Mouse (Mus musculus) midbrain, postnatal 0 days (tissue): Measurements from ENCODE around the gene Mcm2. TPM values are rescaled to one million over a fixed set of nuclear protein-coding genes. Genes with fewer than 3 reads are reported as not detected.
A peak's percentile ranks its signal among the peaks of the same experiment; 100 is the strongest.

Experiments
- ATAC-seq: fragments of 200-750 bp; cut with Nextera tagmentation; 2 replicates; pipeline ENCODE4 v1.8.0; 2017; ENCODE audit warnings: moderate number of reproducible peaks, mild to moderate bottlenecking, moderate TSS enrichment, moderate library complexity; ENCODE audit not compliant: low FRiP score
- DNase-seq: peaks from one replicate; pipeline ENCODE4 v3.0.0-alpha.2; 2015; ENCODE audit warnings: low spot score
- H3K27ac ChIP-seq: fragments of 300-500 bp; sonication (generic); 2 replicates; pipeline ENCODE4 v1.5.1; 2014; ENCODE audit warnings: low read depth, mild to moderate bottlenecking, low read length, mixed read lengths
- H3K27me3 ChIP-seq: fragments of 300-500 bp; sonication (generic); 2 replicates; pipeline ENCODE4 v1.6.1; 2014; ENCODE audit warnings: low read length, control low read depth, mixed read lengths; ENCODE audit not compliant: insufficient read depth
- H3K36me3 ChIP-seq: fragments of 300-500 bp; sonication (generic); 2 replicates; pipeline ENCODE4 v1.6.1; 2014; ENCODE audit warnings: low read length, control low read depth, mixed read lengths; ENCODE audit not compliant: insufficient read depth
- H3K4me1 ChIP-seq: fragments of 300-500 bp; sonication (generic); 2 replicates; pipeline ENCODE4 v1.6.1; 2014; ENCODE audit warnings: mild to moderate bottlenecking, control low read depth, antibody characterized with exemption, low read length, mixed read lengths; ENCODE audit not compliant: insufficient read depth
- H3K4me2 ChIP-seq: fragments of 300-500 bp; sonication (generic); 2 replicates; pipeline ENCODE4 v1.6.1; 2014; ENCODE audit warnings: low read depth, mild to moderate bottlenecking, low read length, mixed read lengths; ENCODE audit not compliant: poor library complexity, severe bottlenecking
- H3K4me3 ChIP-seq: fragments of 300-500 bp; sonication (generic); 2 replicates; pipeline ENCODE4 v1.5.1; 2014; ENCODE audit warnings: low read depth, mild to moderate bottlenecking, low read length, moderate library complexity
- H3K9ac ChIP-seq: fragments of 300-500 bp; sonication (generic); replicated peaks from 2 replicates; pipeline ENCODE4 v1.6.1; 2014; ENCODE audit warnings: mild to moderate bottlenecking, low read length, moderate library complexity, mixed read lengths; ENCODE audit not compliant: poor library complexity, severe bottlenecking
- H3K9me3 ChIP-seq: fragments of 300-500 bp; sonication (generic); 2 replicates; pipeline ENCODE4 v1.6.1; 2016; ENCODE audit warnings: low read length, control low read depth
- CTCF ChIP-seq: IDR thresholded peaks from 2 replicates; pipeline ENCODE4 v1.5.1; 2016; ENCODE audit warnings: antibody characterized with exemption, mild to moderate bottlenecking
- WGBS: fragments of 180-500 bp; shearing (Covaris S2); extraction: QIAGEN DNeasy Blood & Tissue Kit; methylation state at CpG from one replicate; pipeline ENCODE4 v1.1.7; 2014; 5-methylcytosine and 5-hydroxymethylcytosine counted together
- polyA plus RNA-seq: library from polyadenylated mRNA; unstranded; fragments of >200 nt; fragmentation: Nextera tagmentation; extraction: Ambion mirVana; gene quantifications from 2 replicates; pipeline ENCODE4 v1.2.1, GENCODE M21; 2015
- total RNA-seq: library from RNA; depleted of rRNA; stranded (reverse); fragments of >200 nt; gene quantifications from 2 replicates; pipeline ENCODE4 v1.2.3, GENCODE M21; 2014

Mcm2 gene
- total and polyA plus RNA-seq, 2 experiments from 2014 or later: 7.6 to 16.2 TPM

DNA sequence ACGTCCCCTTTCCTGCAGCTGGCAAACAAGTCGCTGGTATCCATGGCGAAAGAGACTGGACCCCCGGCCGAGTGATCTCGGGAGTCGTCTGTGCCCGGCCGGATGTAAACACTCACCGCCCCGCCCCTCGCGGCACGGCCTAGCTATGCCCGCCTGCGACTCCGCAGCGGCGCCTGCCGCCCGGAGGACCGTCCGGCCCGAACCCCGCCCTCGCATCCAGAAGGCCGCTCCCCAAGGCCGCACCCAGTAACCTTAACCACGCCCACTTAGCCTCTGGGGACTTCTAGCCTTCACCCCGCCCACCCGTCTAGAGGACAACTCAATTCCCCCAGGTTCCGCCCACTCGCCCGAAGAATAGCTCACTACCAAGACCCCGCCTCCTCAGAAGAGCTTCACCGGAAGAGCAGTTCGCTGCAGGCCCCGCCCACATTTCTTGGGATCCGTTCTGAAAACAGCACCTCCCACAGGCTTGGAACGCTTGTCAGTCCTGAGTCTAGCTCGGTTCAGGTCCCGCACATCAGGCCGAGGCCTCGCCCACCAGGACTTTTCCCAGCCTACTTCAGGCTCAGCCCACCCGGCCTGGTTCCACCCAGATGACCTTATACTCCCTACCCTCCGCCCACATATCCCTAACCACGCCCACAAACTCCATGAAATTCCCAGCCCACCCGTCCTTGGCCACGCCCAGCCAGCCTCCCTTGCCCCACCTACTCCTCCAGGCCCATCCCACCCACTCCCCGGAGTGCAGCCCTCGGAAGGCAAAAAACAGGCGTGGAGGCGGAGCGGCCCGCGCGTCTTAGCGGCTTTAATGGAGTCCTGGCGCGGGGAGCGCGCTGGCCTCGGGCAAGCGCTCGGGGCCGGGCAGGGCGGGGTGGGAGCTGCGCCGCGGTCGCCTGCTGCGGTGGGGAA lies 56.5 kb downstream of the Mcm2 start, which contains the start of gene Abtb1:
Gene Abtb1, minus strand, starts transcription at position 204 of the 909 bp plus-strand sequence.
- Histone ChIP-seq H3K36me3 (peaks cover 51% of the 10 kb centered on the region), H3K9me3 (no peaks in the 10 kb centered on the region), H3K4me2 (peak within 1 kb of the TSS; percentile 89), H3K4me3 (peak within 1 kb of the TSS; percentile 73), H3K27ac (peak within 1 kb of the TSS; percentile 82), H3K27me3 (no peaks in the 10 kb centered on the region), H3K9ac (peak within 1 kb of the TSS; percentile 82), H3K4me1 (peaks cover 7% of the 10 kb centered on the region)
- under 1% methylated on average over 67 of the region's 72 CpGs for WGBS
- peak; percentile 66 for TF ChIP-seq CTCF
- peak; percentile 99 for DNase-seq
- ATAC-seq: peak; percentile 93

DNA sequence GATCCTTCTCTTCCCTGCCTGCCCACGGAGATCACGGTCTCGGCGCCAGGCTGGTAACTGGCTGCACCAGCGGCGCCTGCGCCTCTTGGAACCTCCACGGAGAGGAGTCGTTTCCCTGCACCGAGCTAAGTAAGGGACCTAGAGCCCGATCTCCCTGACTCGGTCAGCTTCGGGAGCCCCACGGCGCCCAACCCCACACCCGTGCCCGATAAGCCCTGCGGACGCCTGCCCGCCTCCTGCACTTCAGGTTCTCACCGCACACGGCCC lies 57.1 kb downstream of the Mcm2 start:
- Histone ChIP-seq H3K4me2 (peak overlapping the region; percentile 89), H3K27ac (peak overlapping the region; percentile 75), H3K36me3 (peaks cover 50% of the 10 kb centered on the region), H3K9ac (peak overlapping the region; percentile 82), H3K27me3 (no peaks in the 10 kb centered on the region), H3K4me3 (peak overlapping the region; percentile 73), H3K4me1 (peaks cover 7% of the 10 kb centered on the region), H3K9me3 (no peaks in the 10 kb centered on the region)
- 2% methylated on average over 22 of the region's 22 CpGs for WGBS
- ATAC-seq (no peak; the same call in 1 of the 2 replicates), DNase-seq (no peak)
- TF ChIP-seq CTCF: no peak

DNA sequence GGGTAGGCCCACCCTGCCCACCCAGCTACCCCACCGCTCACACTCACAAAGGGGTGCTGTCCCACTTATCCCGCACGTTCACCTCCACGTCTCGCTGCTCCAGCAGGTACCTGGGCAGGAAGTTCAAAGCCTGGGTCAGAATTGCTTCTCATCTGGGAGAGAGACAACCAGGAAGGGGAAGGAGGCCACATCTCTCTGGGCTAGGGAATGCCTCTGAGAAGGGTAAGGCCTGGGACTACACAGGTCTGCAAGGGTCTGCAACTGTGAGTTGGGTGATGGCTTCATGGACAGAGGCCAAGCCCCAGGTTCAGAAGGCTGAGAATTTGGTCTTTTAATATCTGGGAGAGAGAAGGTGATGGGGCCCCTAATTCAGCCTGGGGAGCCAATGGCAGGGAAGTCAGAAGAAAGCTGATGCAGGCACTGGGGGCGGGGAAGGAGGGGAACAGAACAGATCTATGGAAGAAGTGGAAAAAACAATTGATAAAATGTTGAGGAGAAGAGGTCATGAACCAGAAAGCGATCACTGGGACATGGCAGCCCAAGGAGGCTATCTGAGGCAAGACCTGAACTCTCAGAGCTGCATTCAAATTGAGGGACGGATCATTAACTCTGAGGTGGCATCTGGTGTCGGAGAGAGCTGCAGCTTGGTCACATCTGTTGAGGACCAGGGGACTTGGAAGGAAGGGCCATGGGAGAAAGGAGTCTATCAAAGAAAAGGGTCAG lies 57.6 kb downstream of the Mcm2 start:
- 51% methylated on average over 9 of the region's 9 CpGs for WGBS
- Histone ChIP-seq H3K4me1 (peaks cover 7% of the 10 kb centered on the region), H3K9ac (peak overlapping the region; percentile 82), H3K4me2 (peak overlapping the region; percentile 89), H3K27me3 (no peaks in the 10 kb centered on the region), H3K27ac (peak overlapping the region; percentile 75), H3K9me3 (no peaks in the 10 kb centered on the region), H3K4me3 (peak overlapping the region; percentile 73), H3K36me3 (peaks cover 51% of the 10 kb centered on the region)
- TF ChIP-seq CTCF: no peak
- no peak for ATAC-seq
- DNase-seq: no peak

DNA sequence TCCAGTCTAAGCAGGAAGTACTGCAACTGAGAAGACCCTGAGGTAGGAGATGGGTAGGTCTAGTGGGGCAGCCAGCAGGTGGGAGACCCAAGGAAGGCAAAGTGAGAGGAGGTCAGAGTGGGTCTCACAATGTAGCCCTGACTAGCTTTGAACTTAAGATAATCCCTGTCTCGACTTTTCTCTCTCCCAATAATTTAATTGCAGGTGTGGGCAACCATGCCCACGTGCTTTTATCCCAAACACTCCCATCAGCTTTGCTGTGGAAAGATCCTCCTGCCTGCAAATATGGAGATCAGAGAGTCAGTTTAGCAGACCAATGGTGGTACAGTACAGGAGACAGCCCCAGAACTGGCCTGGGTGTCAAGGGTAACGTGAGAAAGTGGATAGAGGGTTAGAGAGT lies 58.4 kb downstream of the Mcm2 start:
- Histone ChIP-seq H3K4me3 (no peak overlapping the region), H3K27ac (no peak overlapping the region), H3K4me2 (peak overlapping the region; percentile 89; the same call in 1 of the 2 replicates), H3K4me1 (peaks cover 7% of the 10 kb centered on the region), H3K27me3 (no peaks in the 10 kb centered on the region), H3K9me3 (no peaks in the 10 kb centered on the region), H3K9ac (0 out of 2 replicates have a peak overlapping the region, but pooled peaks have one; percentile 82), H3K36me3 (peaks cover 49% of the 10 kb centered on the region)
- TF ChIP-seq CTCF: no peak
- DNase-seq (no peak), ATAC-seq (no peak)
- WGBS: 70% methylated on average over 3 of the region's 3 CpGs

DNA sequence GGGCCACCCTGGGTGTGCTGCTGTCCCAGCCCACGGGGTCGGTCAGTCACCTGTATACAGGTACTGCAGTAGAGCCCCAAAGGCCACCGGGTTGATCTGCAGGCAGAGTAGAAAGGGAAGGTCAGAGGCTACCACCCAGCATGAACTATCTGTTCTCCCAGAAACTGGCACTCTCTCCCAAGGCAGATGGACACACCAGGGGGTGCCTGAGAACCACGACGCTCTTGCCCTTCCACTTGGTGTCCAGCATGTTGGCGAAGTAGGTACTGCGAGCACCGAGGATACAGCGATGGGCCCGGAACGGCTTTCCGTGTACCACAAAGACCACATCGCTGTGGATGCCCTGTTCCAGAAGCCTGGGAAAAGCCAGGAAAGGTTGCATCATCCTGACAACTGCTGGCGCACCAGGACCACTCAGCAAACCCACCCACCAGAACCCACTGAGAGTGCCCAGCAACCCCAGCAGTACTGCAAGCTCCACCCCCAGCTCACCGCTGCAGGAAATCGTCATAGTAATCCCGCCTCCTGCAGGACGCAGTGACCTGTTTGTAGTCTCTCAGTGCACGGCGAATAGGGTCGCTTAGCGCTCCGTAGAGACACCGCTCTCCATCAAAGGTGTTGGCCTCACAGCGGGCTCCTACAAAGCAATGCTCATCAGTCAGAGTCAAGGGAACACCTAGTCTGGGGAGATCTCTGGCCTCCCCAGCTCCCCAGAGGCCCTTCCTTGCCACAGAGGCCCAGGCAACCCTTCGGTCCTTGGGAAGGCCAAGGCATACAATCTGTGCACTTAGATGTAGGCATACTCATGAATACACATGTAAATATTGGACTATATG lies 59.2 kb downstream of the Mcm2 start:
- ATAC-seq (no peak), DNase-seq (no peak)
- Histone ChIP-seq H3K4me3 (no peak overlapping the region), H3K27me3 (no peaks in the 10 kb centered on the region), H3K4me2 (no peak overlapping the region), H3K9me3 (no peaks in the 10 kb centered on the region), H3K36me3 (peaks cover 41% of the 10 kb centered on the region), H3K9ac (no peak overlapping the region), H3K4me1 (peaks cover 7% of the 10 kb centered on the region), H3K27ac (no peak overlapping the region)
- WGBS: 85% methylated on average over 26 of the region's 26 CpGs
- TF ChIP-seq CTCF: no peak
